Mouse (Mus musculus): ENCODE data around the gene Kdm4b. TPM values are rescaled to one million over a fixed set of nuclear protein-coding genes. Genes with fewer than 3 reads are reported as not detected.

The Kdm4b gene
- total RNA-seq, 2 experiments from 2014 or later = 38.0 to 40.9 TPM

DNA sequence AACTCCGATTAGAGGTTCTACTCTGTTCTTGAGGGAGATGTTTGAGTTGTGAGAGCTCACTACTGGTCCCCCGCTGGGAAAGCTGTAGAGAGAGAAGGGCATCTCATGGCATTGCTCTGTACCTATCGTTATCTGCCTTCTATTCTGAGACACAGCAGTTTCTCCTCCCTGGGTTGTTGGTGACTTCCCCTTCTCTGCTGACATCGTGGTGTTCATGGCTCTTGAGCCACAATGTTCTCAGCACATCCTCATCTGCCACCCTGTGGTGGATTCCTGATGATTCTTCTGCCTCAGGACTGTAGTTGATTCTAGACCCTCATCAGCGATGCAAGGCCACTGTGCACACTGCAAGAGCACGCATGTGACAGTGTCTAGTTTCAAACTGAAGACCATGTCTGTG is 11.9 kb downstream of the Kdm4b start:
- no peak for DNase-seq

DNA sequence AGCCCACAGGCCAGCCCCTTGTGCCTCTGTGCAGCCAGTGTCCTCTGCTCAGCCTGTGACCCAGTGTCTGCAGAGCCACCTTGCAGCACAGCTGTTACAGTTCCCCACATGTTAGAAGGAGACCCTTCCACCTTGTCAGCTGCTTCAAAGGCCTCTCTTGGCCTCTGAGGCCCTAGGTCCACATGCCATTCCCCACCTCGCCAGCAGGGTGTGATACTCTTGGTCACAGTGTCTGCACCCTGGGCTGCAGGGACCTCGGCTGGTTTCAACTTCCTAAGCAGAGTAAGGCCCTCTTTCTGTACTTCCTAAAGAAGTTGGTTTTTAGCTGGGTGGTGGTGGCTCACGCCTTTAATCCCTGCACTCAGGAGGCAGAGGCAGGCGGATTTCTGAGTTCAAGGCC is 13.0 kb downstream of the Kdm4b start:
- DNase-seq = peak in 1 of 2 experiments; percentile 39
- intact Hi-C loops (cut with DNase I) = no loop called here

More for the DNA sequence above, 11.9 kb downstream of the Kdm4b start:
- intact Hi-C loops (cut with DNase I) = no loop called here

DNA sequence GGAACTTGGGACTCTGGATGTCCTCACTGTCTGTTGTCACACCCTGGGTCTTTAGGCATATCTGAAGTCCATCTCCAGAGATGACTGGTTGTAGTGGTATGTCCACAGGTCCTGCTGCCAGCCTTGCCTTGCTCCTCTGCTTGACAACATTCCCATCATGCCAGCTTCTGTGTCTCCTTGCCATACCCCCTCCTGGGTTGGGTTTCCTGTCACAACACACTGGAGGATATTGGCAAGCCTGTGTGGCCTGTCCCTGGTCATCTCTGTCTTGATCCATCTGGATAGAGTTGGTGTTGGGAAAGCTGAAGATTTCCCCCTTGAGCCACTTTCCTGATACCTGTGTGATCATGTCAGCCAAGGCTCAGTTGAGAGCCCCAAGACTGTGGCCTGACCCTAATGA is 14.9 kb downstream of the Kdm4b start:
- intact Hi-C loops (cut with DNase I) = no loop called here
- DNase-seq = no peak

DNA sequence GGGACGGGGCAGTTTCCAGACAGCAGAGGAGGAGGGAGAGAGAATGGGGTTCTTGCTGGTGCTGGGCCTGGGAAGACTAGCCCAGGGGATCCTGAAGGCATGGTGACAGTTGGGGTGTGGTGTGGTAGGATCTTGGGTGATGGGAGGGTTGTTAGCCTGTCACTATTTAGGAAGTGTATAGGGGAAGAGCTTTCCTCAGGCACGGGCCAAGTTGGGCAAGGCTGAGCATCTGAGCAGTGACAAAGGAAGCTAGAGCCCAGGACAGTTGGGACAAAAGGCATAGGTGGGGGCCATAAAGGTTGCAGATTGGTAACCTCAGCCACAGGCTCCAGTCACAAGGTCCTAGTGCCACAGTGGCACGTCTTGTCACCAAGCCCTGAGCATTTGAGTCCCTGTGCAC is 17.6 kb downstream of the Kdm4b start:
- intact Hi-C loops (cut with DNase I) = no loop called here
- DNase-seq = no peak

DNA sequence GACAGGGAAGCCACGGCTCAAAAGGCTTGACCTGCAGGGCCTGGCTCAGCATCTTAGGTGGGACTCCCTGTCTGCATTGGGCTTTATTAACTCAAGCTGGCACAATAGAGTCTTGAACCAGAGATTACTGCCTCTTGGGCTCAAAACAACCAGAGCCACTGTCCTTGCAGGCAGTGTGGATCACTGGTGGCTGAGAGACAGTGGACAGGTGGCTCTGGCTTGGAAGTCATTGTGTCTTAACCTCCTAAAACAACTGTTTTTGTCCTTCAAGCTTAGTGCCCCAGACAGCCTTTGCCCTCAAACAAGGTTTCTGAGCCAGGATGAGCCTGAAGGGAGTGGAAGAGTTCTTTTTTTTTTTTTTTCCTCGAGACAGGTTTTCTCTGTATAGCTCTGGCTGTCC is 19.5 kb downstream of the Kdm4b start:
- intact Hi-C loops (cut with DNase I) = no loop called here
- no peak for DNase-seq

DNA sequence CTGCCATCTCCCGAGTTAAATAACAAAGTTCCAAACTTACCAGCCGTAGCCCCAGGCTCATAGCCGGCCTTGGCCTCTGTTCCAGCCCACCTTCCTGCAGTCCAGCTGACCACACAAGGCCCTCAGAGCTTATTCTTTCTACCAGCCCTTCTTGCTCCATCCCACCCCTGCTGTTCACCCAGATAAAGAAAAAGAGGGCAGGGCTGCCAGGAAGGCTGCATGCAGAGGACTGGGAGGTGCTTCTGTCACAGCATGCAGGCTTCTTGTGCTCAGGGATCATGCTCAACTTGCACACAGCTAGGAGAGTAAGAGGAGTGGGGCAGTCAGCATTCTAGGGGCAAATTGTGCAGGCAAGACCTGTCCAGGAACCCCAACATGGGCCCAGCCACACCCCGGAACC is 22.3 kb downstream of the Kdm4b start:
- intact Hi-C loops (cut with DNase I) = no loop called here
- DNase-seq = no peak

DNA sequence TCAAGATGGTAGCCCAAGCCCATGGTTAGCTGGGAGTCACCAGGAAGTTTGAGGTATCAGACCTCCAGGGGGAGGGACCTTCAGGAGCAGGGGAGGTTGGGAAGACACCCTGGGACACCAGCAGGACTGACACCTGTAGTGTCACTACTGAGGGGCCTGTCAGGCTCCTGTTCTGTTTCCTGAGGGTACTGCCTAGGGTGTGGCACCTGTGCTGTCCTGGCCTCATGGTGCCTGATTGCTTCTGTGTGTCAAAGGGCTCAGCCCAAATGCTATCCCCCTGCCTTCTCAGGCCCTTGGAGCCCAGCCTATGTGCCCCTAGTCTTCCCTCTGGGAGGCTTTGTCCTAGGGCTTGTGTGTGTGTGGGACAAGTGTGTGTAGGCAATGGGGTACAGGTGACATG is 22.7 kb downstream of the Kdm4b start:
- DNase-seq = no peak
- intact Hi-C loops (cut with DNase I) = no loop called here

DNA sequence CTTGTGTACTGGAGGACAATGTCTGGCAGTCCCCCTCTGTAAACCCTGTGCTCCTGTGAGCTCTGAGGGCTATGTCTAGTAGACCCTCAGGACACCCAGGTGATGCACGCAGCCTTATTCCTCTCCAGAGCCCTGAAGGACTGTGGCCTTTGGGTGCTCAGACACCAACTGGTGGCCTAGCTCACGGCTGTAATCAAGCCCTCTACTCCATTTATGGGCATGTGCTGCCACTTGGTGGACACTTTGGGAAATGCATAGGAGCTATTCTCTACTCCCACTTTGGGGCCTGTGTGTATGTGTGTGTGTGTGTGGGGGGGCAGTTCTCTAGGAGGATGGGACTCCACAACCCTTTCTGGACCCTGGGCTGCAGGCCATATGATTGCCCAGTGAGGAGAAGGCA is 24.8 kb downstream of the Kdm4b start:
- intact Hi-C loops (cut with DNase I) = loop anchor here (2.0 to 5.0 kb wide), 2 partner anchors 58 to 218 kb away; partner anchors contain the start of gene Plin3
- DNase-seq = peak; percentile 85 to 92

DNA sequence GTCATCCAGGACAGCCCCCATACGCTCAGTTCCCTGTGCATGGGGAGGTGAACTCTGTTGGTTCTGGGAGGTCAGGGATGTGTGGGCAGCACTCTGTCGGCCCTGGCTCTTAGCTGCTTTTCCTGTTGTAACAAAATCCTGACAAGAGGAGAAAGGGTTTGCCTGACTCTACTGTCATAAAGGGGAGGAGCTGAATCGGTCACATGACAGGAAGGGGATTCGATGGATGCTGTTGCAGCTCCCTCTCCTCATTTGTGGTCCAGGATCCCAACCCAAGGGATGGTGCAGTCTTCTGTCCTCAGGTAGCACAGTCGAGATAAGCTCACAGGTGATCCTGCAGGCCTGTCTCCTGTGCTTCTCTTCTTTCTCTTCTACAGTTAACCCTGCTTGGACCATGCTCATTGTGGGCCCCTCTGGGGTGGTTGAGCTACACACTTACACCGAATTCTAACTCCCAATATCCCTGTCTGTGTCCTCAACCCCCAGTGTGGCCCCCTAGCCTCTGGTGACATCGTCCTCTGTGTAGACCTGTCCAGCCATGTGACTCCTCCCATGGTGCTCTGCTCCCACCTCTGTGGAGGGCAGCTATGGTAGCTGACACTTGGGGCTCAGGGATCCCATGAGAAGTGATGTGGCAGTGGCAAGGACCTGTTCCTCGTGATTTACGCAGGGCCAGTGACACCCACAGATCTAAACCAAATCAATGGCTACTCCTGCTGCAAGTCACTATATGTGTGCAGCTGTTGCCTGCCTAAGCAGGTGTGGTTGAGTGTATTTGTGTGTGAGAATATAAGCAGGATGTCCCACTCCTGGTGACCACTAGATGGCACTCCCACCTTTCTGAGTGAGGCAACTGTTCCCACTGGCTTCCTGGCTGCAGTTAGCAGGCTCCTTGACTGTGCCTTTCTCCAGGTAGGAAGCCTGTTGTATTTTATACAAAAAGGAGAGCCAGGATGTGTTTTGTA is 31.3 kb downstream of the Kdm4b start:
- peak; percentile 68 to 69 for DNase-seq
- intact Hi-C loops (cut with DNase I) = loop anchor here (1.0 to 2.0 kb wide), 3 partner anchors 122 to 312 kb away; partner anchors contain the start of gene Gm20219

DNA sequence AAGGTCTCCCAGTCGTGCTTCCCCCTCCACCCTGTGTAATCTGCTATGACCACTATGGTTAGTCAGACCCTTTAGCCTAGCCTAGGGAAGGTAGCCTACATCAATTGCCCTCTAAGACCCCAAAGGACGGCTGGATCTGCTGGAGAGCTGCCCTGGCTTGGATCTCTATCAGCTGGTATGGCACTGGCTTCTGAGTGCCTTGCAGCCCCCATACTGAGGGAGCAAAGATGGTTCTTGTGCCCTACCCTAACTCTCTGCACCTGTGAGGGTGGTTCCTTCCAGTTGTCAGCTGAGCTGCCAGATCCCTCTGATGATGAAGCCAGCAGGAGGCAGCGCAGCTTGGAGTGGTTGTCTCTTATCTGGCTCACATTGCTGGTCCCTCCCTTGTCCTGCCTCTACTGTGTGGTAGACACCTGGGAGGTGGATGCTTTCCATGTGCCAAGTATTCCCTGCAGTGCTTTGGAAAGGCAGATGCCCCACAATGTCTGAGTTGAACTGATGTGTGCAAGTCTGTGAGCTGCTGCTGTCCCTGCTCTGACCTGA is 33.4 kb downstream of the Kdm4b start:
- intact Hi-C loops (cut with DNase I) = no loop called here

DNA sequence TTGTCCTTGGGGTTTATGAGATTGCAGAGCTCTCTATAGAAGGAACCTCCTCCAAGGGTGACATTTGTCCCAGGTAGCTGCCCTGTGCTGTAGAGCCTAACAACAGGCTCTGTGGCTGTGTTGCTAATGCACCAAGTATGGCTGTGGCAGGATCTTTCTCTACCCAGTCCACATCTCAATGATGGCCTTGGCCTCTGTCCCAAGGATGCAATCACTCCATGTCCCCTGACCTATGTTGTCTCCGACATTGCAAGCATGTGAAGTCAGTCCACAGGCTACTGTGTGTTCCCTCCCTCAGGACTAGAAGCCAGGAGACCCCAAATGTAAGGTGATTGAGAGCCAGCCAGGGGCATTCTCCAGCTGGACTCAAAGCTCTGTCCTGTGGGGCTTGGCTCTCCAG is 34.0 kb downstream of the Kdm4b start:
- no peak for DNase-seq
- intact Hi-C loops (cut with DNase I) = no loop called here

More for the DNA sequence above, 33.4 kb downstream of the Kdm4b start:
- no peak for DNase-seq

DNA sequence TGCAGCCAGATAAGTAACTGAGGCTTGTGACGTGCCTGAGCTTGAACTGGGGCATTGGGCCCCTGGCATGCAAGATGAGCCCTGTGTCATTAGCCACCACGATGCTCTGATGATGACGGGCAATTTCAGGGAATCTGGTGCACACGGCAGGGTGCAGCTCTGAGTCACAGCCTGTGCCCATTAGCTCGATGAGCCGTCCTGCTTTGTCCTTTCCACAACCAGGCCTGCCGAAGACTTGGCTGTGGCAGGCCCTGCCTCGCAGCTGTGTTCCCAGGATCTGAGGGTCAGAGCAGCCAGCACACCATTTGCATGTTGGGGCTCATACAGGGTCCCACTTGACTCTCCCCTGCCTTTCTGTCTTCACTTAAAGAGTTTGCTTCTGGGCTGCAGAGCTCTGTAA is 34.6 kb downstream of the Kdm4b start:
- no peak for DNase-seq
- intact Hi-C loops (cut with DNase I) = no loop called here

DNA sequence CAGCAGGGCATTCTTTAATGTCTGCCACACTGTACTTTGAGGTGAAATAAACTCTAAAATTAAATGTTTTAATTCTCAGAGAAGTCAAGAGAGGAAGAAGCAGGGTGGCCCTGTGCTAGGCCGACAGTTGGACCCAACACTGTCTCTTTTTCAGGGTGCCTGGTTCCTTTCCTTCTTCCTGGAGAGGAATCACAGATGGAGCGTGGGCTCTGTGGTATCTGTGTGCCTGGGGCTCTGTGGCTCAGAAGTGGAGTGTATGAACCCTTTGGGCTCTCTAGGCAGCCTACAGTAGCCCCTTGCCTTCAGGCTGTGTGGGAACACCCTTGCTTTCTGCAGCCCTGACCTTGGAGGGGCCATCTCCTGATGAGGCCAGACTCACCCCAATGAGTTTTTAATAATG is 35.7 kb downstream of the Kdm4b start:
- intact Hi-C loops (cut with DNase I) = no loop called here
- DNase-seq = no peak

DNA sequence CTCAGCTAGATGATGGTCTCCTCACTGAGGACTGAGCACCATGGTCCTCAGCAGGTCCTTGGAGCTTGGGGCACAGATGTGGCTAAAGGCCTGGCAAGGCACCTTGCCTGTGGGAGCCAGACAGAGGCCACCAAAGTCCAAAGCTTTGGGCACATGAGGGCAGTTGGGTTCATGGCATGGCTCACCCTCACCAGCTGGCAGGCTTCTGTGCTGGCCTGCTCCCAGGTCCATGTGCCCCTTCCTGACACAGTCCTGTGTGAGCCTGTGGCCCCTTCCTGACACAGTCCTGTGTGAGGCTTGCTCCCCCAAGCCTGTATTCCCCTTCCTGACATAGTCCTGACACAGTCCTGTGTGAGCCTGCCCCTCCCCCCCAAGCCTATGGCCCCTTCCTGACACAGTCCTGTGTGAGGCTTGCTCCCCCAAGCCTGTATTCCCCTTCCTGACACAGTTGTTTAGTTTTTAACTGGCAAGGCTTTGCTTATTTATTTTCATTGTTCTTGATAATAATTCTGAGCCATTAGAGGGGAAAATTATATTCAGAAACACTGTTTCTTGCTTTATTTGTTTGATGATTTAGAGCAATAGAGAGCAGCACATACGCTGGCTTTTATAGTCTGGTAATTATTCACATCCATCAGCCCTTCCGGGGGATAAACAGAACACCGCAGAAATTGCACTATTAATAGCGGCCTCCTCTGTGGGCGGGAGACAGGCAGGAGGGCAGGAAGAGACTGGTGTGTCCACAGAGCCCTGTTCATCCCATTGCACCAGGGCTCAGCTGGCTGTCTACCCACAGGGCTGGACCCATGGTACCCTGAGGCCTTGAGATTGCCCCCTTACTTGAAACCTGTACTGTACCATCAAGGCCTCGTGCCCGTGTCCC is 40.2 kb downstream of the Kdm4b start:
- no peak for DNase-seq
- intact Hi-C loops (cut with DNase I) = no loop called here

DNA sequence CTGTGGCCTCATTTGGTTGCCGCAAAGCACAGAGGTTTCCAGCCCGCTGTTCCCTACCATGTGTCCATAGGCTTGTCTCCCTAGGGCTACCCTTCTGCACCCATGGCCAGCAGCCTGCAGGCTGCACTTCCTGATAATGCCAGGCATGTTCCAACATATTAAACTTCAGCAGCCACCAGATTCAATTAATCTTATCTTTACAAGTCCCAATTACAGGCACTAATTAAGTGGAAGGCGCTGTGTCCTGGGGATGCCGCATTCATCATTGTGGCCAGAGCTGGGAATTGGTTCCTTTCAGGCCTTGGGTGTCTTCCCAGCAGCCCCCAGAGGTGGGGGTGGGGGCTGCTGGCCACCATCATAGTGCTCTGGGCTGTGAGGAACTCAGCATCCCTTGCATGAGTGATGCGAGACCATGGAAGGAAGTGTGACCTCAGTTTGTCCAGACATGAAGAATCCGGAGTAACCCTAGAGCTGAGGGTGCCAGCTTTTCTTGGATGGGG is 42.5 kb downstream of the Kdm4b start:
- no peak for DNase-seq
- intact Hi-C loops (cut with DNase I) = no loop called here

DNA sequence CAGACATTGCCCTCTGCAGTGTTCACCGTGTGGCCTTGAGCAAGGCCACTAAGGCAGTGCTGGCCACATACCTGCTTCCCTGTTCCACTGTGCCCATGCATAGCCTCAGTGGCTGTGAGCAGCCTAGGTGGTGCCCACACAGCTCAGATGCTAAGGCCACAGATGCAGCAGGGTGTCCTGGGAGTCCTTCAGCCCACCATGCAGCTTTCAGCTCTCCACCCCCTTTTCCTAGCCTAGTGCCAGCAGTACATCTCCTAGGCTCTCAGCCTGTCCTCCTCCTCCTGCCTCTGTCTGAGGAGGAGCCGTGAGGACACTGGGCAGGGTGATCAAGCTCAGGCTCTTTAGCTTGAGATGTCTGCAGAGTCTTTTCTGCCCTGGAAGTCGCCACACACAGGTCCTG is 44.2 kb downstream of the Kdm4b start:
- intact Hi-C loops (cut with DNase I) = no loop called here
- DNase-seq = no peak

DNA sequence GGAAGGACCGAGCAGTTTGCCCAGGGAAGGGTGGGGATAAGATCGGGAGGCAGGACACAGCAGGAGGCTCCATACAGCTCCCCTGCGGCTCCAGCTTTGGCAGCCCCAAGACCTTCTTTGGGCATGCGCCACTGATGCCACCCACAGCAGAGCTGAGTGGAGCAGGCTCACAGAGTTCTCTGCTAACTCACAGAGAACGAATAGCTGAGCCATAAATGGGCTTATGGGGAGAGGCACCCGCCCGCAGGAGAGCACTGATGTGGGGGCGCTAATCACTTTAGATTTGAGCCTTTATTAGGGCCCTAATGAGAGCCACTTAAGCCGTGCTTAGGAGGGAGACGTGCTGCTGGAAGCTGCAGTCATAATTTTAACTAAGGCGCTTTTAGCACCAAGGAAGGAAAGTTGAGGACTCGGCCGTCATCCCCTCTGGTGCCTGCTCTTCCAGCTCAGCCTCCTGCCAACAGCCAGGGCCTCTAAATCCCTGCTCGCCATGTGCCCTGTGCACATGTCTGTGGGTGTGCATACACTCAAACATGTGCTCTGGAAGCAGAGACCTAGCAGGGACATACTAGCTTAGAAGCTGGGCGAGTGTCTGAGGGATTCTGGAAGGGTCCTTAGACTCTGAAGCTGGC is 45.3 kb downstream of the Kdm4b start:
- no peak for DNase-seq
- intact Hi-C loops (cut with DNase I) = no loop called here

DNA sequence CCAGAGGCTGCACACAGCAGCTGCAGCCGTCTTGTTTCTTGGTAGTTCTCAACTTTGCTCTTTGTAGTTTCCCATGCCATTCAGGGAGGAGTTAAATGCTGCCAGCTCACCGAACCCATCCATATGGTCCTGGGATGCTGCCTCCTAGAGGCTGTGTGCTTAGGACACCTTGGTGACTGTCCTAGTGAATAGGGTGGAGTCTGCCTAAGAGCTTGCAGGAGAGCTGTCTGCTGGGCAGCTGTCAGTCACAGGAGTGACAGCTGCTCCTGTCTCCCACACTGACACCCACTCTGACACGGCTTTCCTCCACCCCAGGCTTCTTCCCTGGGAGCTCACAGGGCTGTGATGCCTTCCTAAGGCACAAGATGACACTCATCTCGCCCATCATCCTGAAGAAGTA is 46.2 kb downstream of the Kdm4b start:
- no peak for DNase-seq
- intact Hi-C loops (cut with DNase I) = no loop called here

DNA sequence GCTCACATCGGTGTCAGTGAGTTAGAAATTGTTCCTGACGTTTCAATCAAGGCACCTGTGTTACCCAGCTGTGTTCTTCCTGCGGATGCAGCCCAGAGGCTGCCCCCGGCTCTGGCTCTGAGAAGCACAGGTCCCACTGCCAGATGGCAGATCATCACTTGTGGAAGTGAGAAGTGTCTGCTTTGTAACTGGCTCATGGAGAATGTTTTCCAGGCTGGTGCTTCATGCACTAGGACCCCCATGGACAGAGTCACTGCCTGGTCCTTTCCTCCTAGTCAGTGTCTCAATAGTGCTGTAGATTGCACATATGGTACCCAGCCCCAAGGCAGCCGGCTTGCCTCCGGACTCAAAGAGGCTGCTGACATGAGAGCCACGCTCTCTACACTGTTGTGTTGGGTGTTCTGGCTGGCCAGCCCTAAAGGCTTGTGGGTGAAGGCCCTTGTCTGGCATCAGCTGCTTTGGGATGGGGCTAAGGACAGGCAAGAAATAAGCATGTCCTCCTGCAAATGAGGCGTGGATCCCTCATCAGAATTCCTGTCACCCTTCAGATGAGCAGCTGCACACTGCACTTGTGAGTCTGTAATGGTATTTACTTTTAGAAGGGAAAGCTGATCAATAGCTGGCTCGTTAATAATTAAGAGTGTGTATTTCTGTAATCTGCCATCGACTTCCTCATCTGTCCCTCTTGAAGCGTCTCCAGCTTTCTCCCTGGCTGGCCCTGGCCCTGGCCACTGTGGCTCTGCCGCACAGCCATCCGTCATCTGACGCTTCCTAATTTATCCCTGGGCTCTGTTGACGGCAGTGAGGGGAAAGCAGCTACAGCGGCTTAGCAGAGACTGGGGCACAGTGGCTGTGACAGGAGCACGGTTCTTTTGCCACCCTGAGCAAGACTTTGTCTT is 47.5 kb downstream of the Kdm4b start:
- DNase-seq = peak; percentile 14 to 15
- intact Hi-C loops (cut with DNase I) = no loop called here
